Mouse (Mus musculus): Measurements from ENCODE around the gene Mmp24.

- TF ChIP-seq EP300 (IDR thresholded peaks at IDR 0.05; ENCODE audit: low read depth) = no peak
- TF ChIP-seq CTCF (IDR thresholded peaks at IDR 0.05; ENCODE audit: low read depth) = no peak
Measured at GRCm38 (mm10) chr2:155737803-155738202, 37.3 kb upstream of the Mmp24 start.

Data from heart, postnatal 0 days (tissue).